ENCODE assay signal across 10 mouse cellular contexts in genomic region chr8:65966502-65967222, GRCm38 (mm10).
DNase-seq lines count a peak whose midpoint lies in the region; ATAC-seq lines count a peak whose summit lies in the region.
"Had no signal": no experiment of that assay in that cellular context is flagged by ENCODE, and none has a peak within 500 bp of the region (broad histone marks: within the 10 kb centered on the region; RNA-seq: fewer than 3 reads in every experiment).

No protein-coding gene starts in this region.

- DNase-seq in neural tube, embryonic 11.5 days (ENCODE audit: low spot score): no peak
- DNase-seq in neural tube, embryonic 10.5 days (ENCODE audit: extremely low spot score, low spot score): no peak
- no peak for DNase-seq in urinary bladder, postnatal 14 days (ENCODE audit: low spot score)
- no peak for DNase-seq in kidney, adult 9 months
- no peak for DNase-seq in Muller cell, postnatal 12 days (ENCODE audit: inconsistent ontology term)
- DNase-seq: lung, adult 2 months; thymus, adult 2 months had no signal

- peak overlapping the region; percentile 22; the same call in 1 of the 2 replicates for H3K9ac ChIP-seq in neural tube, embryonic 11.5 days (ENCODE audit: low read length)
- no peak overlapping the region; the same call in 1 of the 2 replicates for H3K9ac ChIP-seq in forebrain, embryonic 16.5 days (replicated peaks; ENCODE audit: low read depth, low read length)
- H3K9ac ChIP-seq in midbrain, embryonic 12.5 days (replicated peaks): peak overlapping the region; percentile 39; the same call in 1 of the 2 replicates

- H3K27ac ChIP-seq in neural tube, embryonic 11.5 days (ENCODE audit: low read depth, low read length): no peak overlapping the region
- no peak overlapping the region for H3K27ac ChIP-seq in forebrain, embryonic 16.5 days (ENCODE audit: low read length)
- peak overlapping the region; percentile 75 for H3K27ac ChIP-seq in midbrain, embryonic 12.5 days (replicated peaks)

- 0 out of 2 replicates have a peak overlapping the region, but pooled peaks have one; percentile 16 for H3K4me2 ChIP-seq in neural tube, embryonic 11.5 days (ENCODE audit: low read depth)
- H3K4me2 ChIP-seq in forebrain, embryonic 16.5 days (ENCODE audit: low read length): peak overlapping the region; percentile 44
- peak overlapping the region; percentile 48 for H3K4me2 ChIP-seq in midbrain, embryonic 12.5 days (replicated peaks)

- H3K4me3 ChIP-seq in neural tube, embryonic 11.5 days (ENCODE audit: low read depth, low read length): no peak overlapping the region
- no peak overlapping the region; the same call in 1 of the 2 replicates for H3K4me3 ChIP-seq in forebrain, embryonic 16.5 days (replicated peaks; ENCODE audit: low read length)
- peak overlapping the region; percentile 26 for H3K4me3 ChIP-seq in midbrain, embryonic 12.5 days
- H3K4me3 ChIP-seq: myocyte had no signal

- H3K36me3 ChIP-seq in neural tube, embryonic 11.5 days (ENCODE audit: control insufficient read depth, insufficient read depth, low read length): no peaks in the 10 kb centered on the region
- H3K36me3 ChIP-seq in forebrain, embryonic 16.5 days (ENCODE audit: control insufficient read depth, insufficient read depth): no peaks in the 10 kb centered on the region
- no peaks in the 10 kb centered on the region for H3K36me3 ChIP-seq in midbrain, embryonic 12.5 days

- 0 out of 2 replicates have a peak, but pooled peaks cover 3% of the 10 kb centered on the region for H3K4me1 ChIP-seq in neural tube, embryonic 11.5 days (ENCODE audit: control insufficient read depth, insufficient read depth, low read length)
- H3K4me1 ChIP-seq in forebrain, embryonic 16.5 days (replicated peaks; ENCODE audit: control insufficient read depth, insufficient read depth, low read length): peaks cover 6% of the 10 kb centered on the region; the same call in 1 of the 2 replicates
- peaks cover 11% of the 10 kb centered on the region for H3K4me1 ChIP-seq in midbrain, embryonic 12.5 days

- ATAC-seq in neural tube, embryonic 11.5 days (ENCODE audit: insufficient read depth, low FRiP score, low TSS enrichment): peak; percentile 39; the same call in 1 of the 2 replicates
- peak; percentile 77 for ATAC-seq in forebrain, embryonic 16.5 days
- peak; percentile 88 for ATAC-seq in midbrain, embryonic 12.5 days (ENCODE audit: low FRiP score, low read depth)

- no peaks in the 10 kb centered on the region for H3K9me3 ChIP-seq in neural tube, embryonic 11.5 days (ENCODE audit: control insufficient read depth, low read length)
- H3K9me3 ChIP-seq in forebrain, embryonic 16.5 days (ENCODE audit: control insufficient read depth, low read length): no peaks in the 10 kb centered on the region
- H3K9me3 ChIP-seq in midbrain, embryonic 12.5 days: no peaks in the 10 kb centered on the region

- no peaks in the 10 kb centered on the region for H3K27me3 ChIP-seq in neural tube, embryonic 11.5 days (ENCODE audit: control insufficient read depth, insufficient read depth, low read length)
- no peaks in the 10 kb centered on the region for H3K27me3 ChIP-seq in forebrain, embryonic 16.5 days (replicated peaks; ENCODE audit: control insufficient read depth, insufficient read depth, low read length)
- H3K27me3 ChIP-seq in midbrain, embryonic 12.5 days: no peaks in the 10 kb centered on the region; the same call in none of the 2 replicates

- 15% methylated on average over 10 of the region's 10 CpGs for WGBS in neural tube, embryonic 11.5 days
- under 1% methylated on average over 10 of the region's 10 CpGs for WGBS in forebrain, embryonic 16.5 days
- WGBS in midbrain, embryonic 12.5 days: 1% methylated on average over 10 of the region's 10 CpGs
